Mouse (Mus musculus): Measurements from ENCODE around the gene Dnaja2. TPM values are rescaled to one million over a fixed set of nuclear protein-coding genes. Genes with fewer than 3 reads are reported as not detected.

Dnaja2 gene
- total and polyA plus RNA-seq, 3 experiments: 150 to 471 (median 227) TPM

- no peak overlapping the region for H3K4me2 ChIP-seq (ENCODE audit: insufficient read depth, low read depth, poor library complexity, severe bottlenecking)
- H3K4me3 ChIP-seq (replicated peaks in 1 of 3; ENCODE audit: low read depth in 2 of 3, low read length in 2 of 3, poor library complexity in 1 of 3): no peak overlapping the region
- H3K4me1 ChIP-seq (ENCODE audit: control insufficient read depth in 1 of 2, insufficient read depth in 2 of 2): peaks cover 2 to 46% of the 10 kb centered on the region in 2 experiments; a peak in 3 of 4 replicates
- H3K36me3 ChIP-seq (replicated peaks in 1 of 2; ENCODE audit: control insufficient read depth in 1 of 2, insufficient read depth in 1 of 2, low read length in 1 of 2): peaks cover 67 to 83% of the 10 kb centered on the region in 2 experiments
- DNase-seq (ENCODE audit: extremely low read depth): no peak
- no peak overlapping the region for H3K9ac ChIP-seq (ENCODE audit: insufficient read depth, low read depth)
- H3K27me3 ChIP-seq (replicated peaks): no peaks in the 10 kb centered on the region
- no peaks in the 10 kb centered on the region for H3K9me3 ChIP-seq (replicated peaks; ENCODE audit: low read length)
- in situ Hi-C loops (cut with MboI; ENCODE audit: low pct_ligation_motif_present, low pct_unique_long_range_greater_than_20kb, low sequenced_read_pairs) (no loop called here), dilution Hi-C loops (cut with MboI; ENCODE audit: extremely low pct_ligation_motif_present, extremely low pct_unique_long_range_greater_than_20kb, low sequenced_read_pairs) (no loop called here)
- 0 out of 2 replicates have a peak, but pooled peaks cover 2% of the 10 kb centered on the region for H3K79me2 ChIP-seq (replicated peaks; ENCODE audit: control insufficient read depth, extremely low read depth, insufficient read depth, poor library complexity, severe bottlenecking)
- TF ChIP-seq USF2 (conservative IDR thresholded peaks at IDR 0.05; ENCODE audit: low read depth, low read length) (no peak), TBP (conservative IDR thresholded peaks at IDR 0.05; ENCODE audit: low read depth, low read length) (no peak), TCF12 (IDR thresholded peaks at IDR 0.05; ENCODE audit: low read depth, low read length) (no peak), IRF4 (IDR thresholded peaks at IDR 0.05; ENCODE audit: low read depth, low read length) (no peak), POLR2AphosphoS2 (IDR thresholded peaks at IDR 0.05; ENCODE audit: low read depth, low read length) (no peak), MEF2A (IDR thresholded peaks at IDR 0.05; ENCODE audit: borderline replicate concordance, low read depth, low read length) (no peak), MAX (IDR thresholded peaks at IDR 0.05; ENCODE audit: low read length) (no peak), BHLHE40 (IDR thresholded peaks at IDR 0.05; ENCODE audit: low read depth, low read length) (no peak), ETS1 (conservative IDR thresholded peaks at IDR 0.05; ENCODE audit: low read depth, low read length) (no peak), CHD1 (IDR thresholded peaks at IDR 0.05; ENCODE audit: low read depth, low read length) (no peak), HCFC1 (IDR thresholded peaks at IDR 0.05; ENCODE audit: low read depth, low read length) (no peak), NELFE (IDR thresholded peaks at IDR 0.05; ENCODE audit: low read depth, low read length) (no peak), KAT2A (IDR thresholded peaks at IDR 0.05; ENCODE audit: insufficient replicate concordance, low read length) (no peak)
- H3K27ac ChIP-seq (ENCODE audit: insufficient read depth, low read depth): no peak overlapping the region
Observed at GRCm38 (mm10) chr8:85502381-85502780, 52.8 kb downstream of the Dnaja2 start.

GRCm38 (mm10) chr8:85500955-85501685 is 54.0 kb downstream of the Dnaja2 start:
- no peak for TF ChIP-seq USF2 (conservative IDR thresholded peaks at IDR 0.05; ENCODE audit: low read depth, low read length)
- no peak for TF ChIP-seq RCOR1 (conservative IDR thresholded peaks at IDR 0.05; ENCODE audit: low read depth, low read length)
- TF ChIP-seq KAT2A (IDR thresholded peaks at IDR 0.05; ENCODE audit: insufficient replicate concordance, low read length): no peak
- no peak for TF ChIP-seq ELF1 (IDR thresholded peaks at IDR 0.05; ENCODE audit: low read depth, low read length)
- TF ChIP-seq SIN3A (IDR thresholded peaks at IDR 0.05; ENCODE audit: low read length): no peak
- no peak for TF ChIP-seq POLR2AphosphoS2 (IDR thresholded peaks at IDR 0.05; ENCODE audit: low read depth, low read length)
- TF ChIP-seq POLR2A (IDR thresholded peaks at IDR 0.05; ENCODE audit: low read depth, low read length): no peak
- no peak for TF ChIP-seq ZKSCAN1 (IDR thresholded peaks at IDR 0.05; ENCODE audit: borderline replicate concordance, low read depth, low read length)
- TF ChIP-seq ZNF384 (IDR thresholded peaks at IDR 0.05; ENCODE audit: low read depth, low read length): no peak
- TF ChIP-seq ETS1 (conservative IDR thresholded peaks at IDR 0.05; ENCODE audit: low read depth, low read length): no peak
- TF ChIP-seq EP300 (IDR thresholded peaks at IDR 0.05; ENCODE audit: low read length): no peak
- Histone ChIP-seq H3K4me2 (ENCODE audit: insufficient read depth, low read depth, poor library complexity, severe bottlenecking) (no peak overlapping the region), H3K9ac (ENCODE audit: insufficient read depth, low read depth) (no peak overlapping the region), H3K4me1 (ENCODE audit: control insufficient read depth in 1 of 2, insufficient read depth in 2 of 2) (peaks cover 2 to 46% of the 10 kb centered on the region in 2 experiments; a peak in 3 of 4 replicates), H3K27ac (ENCODE audit: insufficient read depth, low read depth) (no peak overlapping the region), H3K27me3 (replicated peaks) (no peaks in the 10 kb centered on the region), H3K79me2 (replicated peaks; ENCODE audit: control insufficient read depth, extremely low read depth, insufficient read depth, poor library complexity, severe bottlenecking) (0 out of 2 replicates have a peak, but pooled peaks cover 2% of the 10 kb centered on the region), H3K36me3 (replicated peaks in 1 of 2; ENCODE audit: control insufficient read depth in 1 of 2, insufficient read depth in 1 of 2, low read length in 1 of 2) (peaks cover 64 to 85% of the 10 kb centered on the region in 2 experiments), H3K4me3 (replicated peaks in 1 of 3; ENCODE audit: low read depth in 2 of 3, low read length in 2 of 3, poor library complexity in 1 of 3) (no peak overlapping the region), H3K9me3 (replicated peaks; ENCODE audit: low read length) (no peaks in the 10 kb centered on the region)
- in situ Hi-C loops (cut with MboI; ENCODE audit: low pct_ligation_motif_present, low pct_unique_long_range_greater_than_20kb, low sequenced_read_pairs) (no loop called here), dilution Hi-C loops (cut with MboI; ENCODE audit: extremely low pct_ligation_motif_present, extremely low pct_unique_long_range_greater_than_20kb, low sequenced_read_pairs) (no loop called here)
- no peak for DNase-seq (ENCODE audit: extremely low read depth)
